Mouse (Mus musculus): ENCODE measurements around the gene Sppl2c. TPM values are rescaled to one million over a fixed set of nuclear protein-coding genes. Genes with fewer than 3 reads are reported as not detected.

Gene Sppl2c
- total and polyA plus RNA-seq, 3 experiments = not detected

DNA sequence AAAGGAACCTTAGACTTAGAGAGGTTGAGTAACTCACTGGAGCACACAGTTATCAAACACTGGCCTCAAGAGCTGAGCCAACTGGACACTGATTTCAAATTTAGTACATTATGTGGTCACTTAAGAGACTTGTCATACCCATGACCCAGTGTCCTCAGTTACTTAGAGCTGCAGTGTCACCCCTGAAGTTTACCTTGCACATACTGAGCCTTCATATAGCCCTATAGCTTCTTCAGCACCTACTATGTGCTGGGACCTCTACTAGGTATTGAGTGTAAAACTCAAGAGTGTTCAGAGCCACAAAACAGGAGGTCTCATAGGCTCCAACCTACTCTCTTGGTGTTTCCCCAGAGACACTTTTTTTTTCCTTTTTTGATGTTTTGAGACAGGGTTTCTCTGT lies 30.2 kb upstream of the Sppl2c start:
- no peak overlapping the region for H3K4me3 ChIP-seq (replicated peaks in 1 of 3; ENCODE audit: low read depth in 2 of 3, low read length in 2 of 3, poor library complexity in 1 of 3)
- no peak for DNase-seq (ENCODE audit: extremely low read depth)
- H3K4me2 ChIP-seq (ENCODE audit: insufficient read depth, low read depth, poor library complexity, severe bottlenecking) = no peak overlapping the region
- no peak overlapping the region for H3K9ac ChIP-seq (ENCODE audit: insufficient read depth, low read depth)
- TF ChIP-seq ZKSCAN1 (IDR thresholded peaks at IDR 0.05; ENCODE audit: borderline replicate concordance, low read depth, low read length) = 0 out of 2 replicates have a peak, but pooled peaks have one; percentile 32
- no peak for TF ChIP-seq ETS1 (conservative IDR thresholded peaks at IDR 0.05; ENCODE audit: low read depth, low read length)
- peaks cover 0 to 17% of the 10 kb centered on the region in 2 experiments; a peak in 2 of 4 replicates for H3K4me1 ChIP-seq (ENCODE audit: control insufficient read depth in 1 of 2, insufficient read depth in 2 of 2)
- in situ Hi-C loops (cut with MboI; ENCODE audit: low pct_ligation_motif_present, low pct_unique_long_range_greater_than_20kb, low sequenced_read_pairs) (no loop called here), dilution Hi-C loops (cut with MboI; ENCODE audit: extremely low pct_ligation_motif_present, extremely low pct_unique_long_range_greater_than_20kb, low sequenced_read_pairs) (no loop called here)
- H3K27me3 ChIP-seq (replicated peaks) = peaks cover 10% of the 10 kb centered on the region
- H3K27ac ChIP-seq (ENCODE audit: insufficient read depth, low read depth) = no peak overlapping the region
- H3K79me2 ChIP-seq (replicated peaks; ENCODE audit: control insufficient read depth, extremely low read depth, insufficient read depth, poor library complexity, severe bottlenecking) = no peaks in the 10 kb centered on the region
- H3K9me3 ChIP-seq (replicated peaks; ENCODE audit: low read length) = no peaks in the 10 kb centered on the region
- no peaks in the 10 kb centered on the region for H3K36me3 ChIP-seq (replicated peaks in 1 of 2; ENCODE audit: control insufficient read depth in 1 of 2, insufficient read depth in 1 of 2, low read length in 1 of 2)

DNA sequence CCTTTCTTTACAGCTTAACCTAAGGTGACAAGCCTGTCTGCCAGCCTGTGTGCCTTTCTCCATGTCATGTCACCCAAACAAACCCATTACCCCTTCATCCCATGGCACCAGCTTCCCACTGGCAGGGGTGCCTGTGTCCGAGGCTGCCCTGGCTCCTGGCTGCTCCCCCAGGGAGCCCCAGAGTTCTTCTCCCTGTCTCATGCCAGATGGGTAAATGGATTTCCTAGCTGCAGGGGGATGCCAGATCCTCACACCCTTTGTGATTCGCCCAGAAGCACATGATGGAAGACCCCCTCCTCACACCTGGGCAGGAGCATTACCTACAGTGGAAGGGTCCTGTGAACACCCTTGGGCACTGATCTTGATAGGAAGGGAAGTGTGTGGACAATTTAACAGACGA lies 29.7 kb upstream of the Sppl2c start:
- Histone ChIP-seq H3K4me2 (ENCODE audit: insufficient read depth, low read depth, poor library complexity, severe bottlenecking) (no peak overlapping the region), H3K27ac (ENCODE audit: insufficient read depth, low read depth) (no peak overlapping the region), H3K4me1 (ENCODE audit: control insufficient read depth in 1 of 2, insufficient read depth in 2 of 2) (peaks cover 0 to 17% of the 10 kb centered on the region in 2 experiments; a peak in 2 of 4 replicates), H3K9me3 (replicated peaks; ENCODE audit: low read length) (no peaks in the 10 kb centered on the region), H3K36me3 (replicated peaks in 1 of 2; ENCODE audit: control insufficient read depth in 1 of 2, insufficient read depth in 1 of 2, low read length in 1 of 2) (no peaks in the 10 kb centered on the region), H3K4me3 (replicated peaks in 1 of 3; ENCODE audit: low read depth in 2 of 3, low read length in 2 of 3, poor library complexity in 1 of 3) (no peak overlapping the region), H3K27me3 (replicated peaks) (peaks cover 8% of the 10 kb centered on the region), H3K9ac (ENCODE audit: insufficient read depth, low read depth) (no peak overlapping the region), H3K79me2 (replicated peaks; ENCODE audit: control insufficient read depth, extremely low read depth, insufficient read depth, poor library complexity, severe bottlenecking) (no peaks in the 10 kb centered on the region)
- in situ Hi-C loops (cut with MboI; ENCODE audit: low pct_ligation_motif_present, low pct_unique_long_range_greater_than_20kb, low sequenced_read_pairs) (no loop called here), dilution Hi-C loops (cut with MboI; ENCODE audit: extremely low pct_ligation_motif_present, extremely low pct_unique_long_range_greater_than_20kb, low sequenced_read_pairs) (no loop called here)
- DNase-seq (ENCODE audit: extremely low read depth) = no peak
- TF ChIP-seq MXI1 (IDR thresholded peaks at IDR 0.05; ENCODE audit: low read depth, low read length) (no peak), E2F4 (IDR thresholded peaks at IDR 0.05; ENCODE audit: insufficient replicate concordance, low read depth, low read length) (no peak), MAX (IDR thresholded peaks at IDR 0.05; ENCODE audit: low read length) (no peak), GABPA (IDR thresholded peaks at IDR 0.05; ENCODE audit: insufficient replicate concordance, low read depth, low read length) (no peak), TCF12 (IDR thresholded peaks at IDR 0.05; ENCODE audit: low read depth, low read length) (no peak), TBP (conservative IDR thresholded peaks at IDR 0.05; ENCODE audit: low read depth, low read length) (no peak), MYC (IDR thresholded peaks at IDR 0.05; ENCODE audit: low read depth, low read length) (no peak), POLR2AphosphoS2 (IDR thresholded peaks at IDR 0.05; ENCODE audit: low read depth, low read length) (no peak), BHLHE40 (IDR thresholded peaks at IDR 0.05; ENCODE audit: low read depth, low read length) (no peak), JUND (conservative IDR thresholded peaks at IDR 0.05; ENCODE audit: low read depth, low read length) (no peak), ETS1 (conservative IDR thresholded peaks at IDR 0.05; ENCODE audit: low read depth, low read length) (no peak), SMC3 (IDR thresholded peaks at IDR 0.05; ENCODE audit: low read depth, low read length) (no peak), ZC3H11A (IDR thresholded peaks at IDR 0.05; ENCODE audit: low read depth, low read length) (no peak), NRF1 (IDR thresholded peaks at IDR 0.05; ENCODE audit: low read depth, low read length) (no peak), PAX5 (IDR thresholded peaks at IDR 0.05; ENCODE audit: low read length) (no peak), MEF2A (IDR thresholded peaks at IDR 0.05; ENCODE audit: borderline replicate concordance, low read depth, low read length) (no peak), ZMIZ1 (IDR thresholded peaks at IDR 0.05; ENCODE audit: low read depth, low read length) (no peak), HCFC1 (IDR thresholded peaks at IDR 0.05; ENCODE audit: low read depth, low read length) (no peak)
